Mouse (Mus musculus) olfactory bulb, adult 2 months (tissue): ENCODE results near the gene Aak1. TPM values are rescaled to one million over a fixed set of nuclear protein-coding genes. Genes with fewer than 3 reads are reported as not detected.

Source experiments
- H3K27ac ChIP-seq: fragments of 200-500 bp; 2 replicates; pipeline ENCODE4 v1.5.1; 2012; ENCODE audit warnings: low read depth, low read length; ENCODE audit not compliant: insufficient read depth
- H3K4me1 ChIP-seq: fragments of 200-500 bp; 2 replicates; pipeline ENCODE4 v1.6.1; 2012; ENCODE audit warnings: low read length; ENCODE audit not compliant: control insufficient read depth, insufficient read depth
- H3K4me3 ChIP-seq: fragments of 200-500 bp; 2 replicates; pipeline ENCODE4 v1.5.1; 2012; ENCODE audit warnings: mild to moderate bottlenecking, low read depth, low read length, moderate library complexity; ENCODE audit not compliant: insufficient read depth
- CTCF ChIP-seq: fragments of 200-500 bp; IDR thresholded peaks from 2 replicates; pipeline ENCODE4 v1.5.1; 2012; ENCODE audit warnings: low read depth, mild to moderate bottlenecking, low read length, moderate library complexity; ENCODE audit not compliant: insufficient read depth
- POLR2A ChIP-seq: fragments of 200-500 bp; IDR thresholded peaks from 2 replicates; pipeline ENCODE4 v1.6.1; 2012; ENCODE audit warnings: mild to moderate bottlenecking, low read depth, low read length, moderate library complexity; ENCODE audit not compliant: insufficient read depth
- WGBS: fragments of 180-500 bp; shearing (Covaris S2); methylation state at CpG from one replicate; pipeline ENCODE4 v1.1.7; 2018; 5-methylcytosine and 5-hydroxymethylcytosine counted together
- polyA plus RNA-seq: library from polyadenylated mRNA; stranded (reverse); fragments of >200 nt; gene quantifications from 2 replicates; pipeline ENCODE4 v1.2.4, GENCODE M21; 2012; ENCODE audit warnings: low replicate concordance; ENCODE audit not compliant: missing spikeins, insufficient read depth, insufficient read length

The Aak1 gene
- polyA plus RNA-seq, 1 experiment = 156 TPM

- WGBS = under 1% methylated on average over 36 of the region's 36 CpGs
- Histone ChIP-seq H3K4me3 (peak overlapping the region; percentile 89), H3K27ac (peak overlapping the region; percentile 25), H3K4me1 (peaks cover 3% of the 10 kb centered on the region)
- no peak for TF ChIP-seq POLR2A
- TF ChIP-seq CTCF = no peak
Measured at GRCm38 (mm10) chr6:86849692-86850445, 552 bp downstream of the Aak1 start.

- peak overlapping the region; percentile 89 for H3K4me3 ChIP-seq
- H3K4me1 ChIP-seq = peaks cover 6% of the 10 kb centered on the region
- WGBS = 2% methylated on average over 4 of the region's 4 CpGs
- no peak overlapping the region; the same call in 1 of the 2 replicates for H3K27ac ChIP-seq
- TF ChIP-seq POLR2A (no peak), CTCF (no peak)
Measured at GRCm38 (mm10) chr6:86850588-86850987, 1.3 kb downstream of the Aak1 start.

- TF ChIP-seq POLR2A (no peak), CTCF (no peak)
- Histone ChIP-seq H3K4me1 (peaks cover 6% of the 10 kb centered on the region), H3K4me3 (no peak overlapping the region; the same call in 1 of the 2 replicates), H3K27ac (no peak overlapping the region)
- 3% methylated on average over 1 of the region's 1 CpGs for WGBS
Measured at GRCm38 (mm10) chr6:86851561-86851960, 2.2 kb downstream of the Aak1 start.

GRCm38 (mm10) chr6:86853928-86854327, 4.6 kb downstream of the Aak1 start:
- H3K27ac ChIP-seq = no peak overlapping the region
- peaks cover 6% of the 10 kb centered on the region for H3K4me1 ChIP-seq
- 76% methylated on average over 3 of the region's 3 CpGs for WGBS
- no peak overlapping the region for H3K4me3 ChIP-seq
- TF ChIP-seq CTCF (no peak), POLR2A (no peak)

GRCm38 (mm10) chr6:86854941-86855340, 5.6 kb downstream of the Aak1 start:
- no peak for TF ChIP-seq POLR2A
- TF ChIP-seq CTCF = no peak
- 47% methylated on average over 4 of the region's 4 CpGs for WGBS
- H3K4me3 ChIP-seq = no peak overlapping the region

GRCm38 (mm10) chr6:86858606-86859005, 9.3 kb downstream of the Aak1 start:
- no peak for TF ChIP-seq CTCF
- no peak for TF ChIP-seq POLR2A
- H3K4me1 ChIP-seq = peaks cover 3% of the 10 kb centered on the region; the same call in 1 of the 2 replicates
- no peak overlapping the region for H3K4me3 ChIP-seq
- H3K27ac ChIP-seq = no peak overlapping the region
- 90% methylated on average over 3 of the region's 3 CpGs for WGBS

More at GRCm38 (mm10) chr6:86854941-86855340, 5.6 kb downstream of the Aak1 start:
- H3K4me1 ChIP-seq = peaks cover 6% of the 10 kb centered on the region
- H3K27ac ChIP-seq = no peak overlapping the region

GRCm38 (mm10) chr6:86860732-86861463, 11.6 kb downstream of the Aak1 start:
- 65% methylated on average over 9 of the region's 9 CpGs for WGBS
- Histone ChIP-seq H3K4me1 (peaks cover 2% of the 10 kb centered on the region; the same call in 1 of the 2 replicates), H3K27ac (no peak overlapping the region), H3K4me3 (no peak overlapping the region)
- TF ChIP-seq CTCF (no peak), POLR2A (no peak)

GRCm38 (mm10) chr6:86864358-86864757, 15.0 kb downstream of the Aak1 start:
- TF ChIP-seq POLR2A (no peak), CTCF (no peak)
- H3K4me3 ChIP-seq = no peak overlapping the region
- WGBS = 94% methylated on average over 3 of the region's 3 CpGs
- H3K4me1 ChIP-seq = peaks cover 6% of the 10 kb centered on the region; the same call in 1 of the 2 replicates
- no peak overlapping the region for H3K27ac ChIP-seq

- WGBS = 78% methylated on average over 9 of the region's 9 CpGs
- no peak for TF ChIP-seq POLR2A
- no peak for TF ChIP-seq CTCF
- no peak overlapping the region for H3K27ac ChIP-seq
- peaks cover 13% of the 10 kb centered on the region for H3K4me1 ChIP-seq
- no peak overlapping the region for H3K4me3 ChIP-seq
Measured at GRCm38 (mm10) chr6:86870335-86870734, 21.0 kb downstream of the Aak1 start.
